Mouse (Mus musculus): ENCODE results near the gene Ccl3.

Ccl3 gene

GRCm38 (mm10) chr11:83649305-83649841 lies at the start of gene Ccl3:
Gene Ccl3, minus strand, starts transcription at chr11:83649355.
- DNase-seq (ENCODE audit: low read depth, low spot score) = peak; percentile 23

GRCm38 (mm10) chr11:83692008-83692407 lies 42.9 kb upstream of the Ccl3 start:
- DNase-seq (ENCODE audit: low read depth, low spot score) = no peak

GRCm38 (mm10) chr11:83689918-83690317 lies 40.8 kb upstream of the Ccl3 start:
- DNase-seq (ENCODE audit: low read depth, low spot score) = no peak

- peak; percentile 8 for DNase-seq (ENCODE audit: low read depth, low spot score)
Observed at GRCm38 (mm10) chr11:83675665-83676064, 26.5 kb upstream of the Ccl3 start.

GRCm38 (mm10) chr11:83671743-83672142 lies 22.6 kb upstream of the Ccl3 start:
- DNase-seq (ENCODE audit: low read depth, low spot score) = peak; percentile 7

GRCm38 (mm10) chr11:83663532-83663931 lies 14.4 kb upstream of the Ccl3 start:
- no peak for DNase-seq (ENCODE audit: low read depth, low spot score)

GRCm38 (mm10) chr11:83662204-83662603 lies 13.0 kb upstream of the Ccl3 start, which contains the start of gene Ccl4:
Gene Ccl4, plus strand, starts transcription at chr11:83662584.
- peak; percentile 19 for DNase-seq (ENCODE audit: low read depth, low spot score)

- DNase-seq (ENCODE audit: low read depth, low spot score) = no peak
Observed at GRCm38 (mm10) chr11:83658797-83659196, 9.6 kb upstream of the Ccl3 start.

GRCm38 (mm10) chr11:83657508-83657907 lies 8.4 kb upstream of the Ccl3 start:
- peak; percentile 11 for DNase-seq (ENCODE audit: low read depth, low spot score)

GRCm38 (mm10) chr11:83654606-83655005 lies 5.5 kb upstream of the Ccl3 start:
- DNase-seq (ENCODE audit: low read depth, low spot score) = no peak

- DNase-seq (ENCODE audit: low read depth, low spot score) = no peak
Observed at GRCm38 (mm10) chr11:83646356-83647149, 2.6 kb downstream of the Ccl3 start.

GRCm38 (mm10) chr11:83645521-83645920 lies 3.6 kb downstream of the Ccl3 start, which contains the start of gene Rpl9-ps1:
Gene Rpl9-ps1, minus strand, starts transcription at chr11:83645621.
- no peak for DNase-seq (ENCODE audit: low read depth, low spot score)

- DNase-seq (ENCODE audit: low read depth, low spot score) = no peak
Observed at GRCm38 (mm10) chr11:83641216-83641615, 7.9 kb downstream of the Ccl3 start.

- peak; percentile 35 for DNase-seq (ENCODE audit: low read depth, low spot score)
Observed at GRCm38 (mm10) chr11:83640141-83640540, 9.0 kb downstream of the Ccl3 start.

GRCm38 (mm10) chr11:83639533-83639932 lies 9.6 kb downstream of the Ccl3 start:
- no peak for DNase-seq (ENCODE audit: low read depth, low spot score)

GRCm38 (mm10) chr11:83638934-83639333 lies 10.2 kb downstream of the Ccl3 start:
- DNase-seq (ENCODE audit: low read depth, low spot score) = no peak

GRCm38 (mm10) chr11:83636742-83637235 lies 12.4 kb downstream of the Ccl3 start:
- no peak for DNase-seq (ENCODE audit: low read depth, low spot score)

- DNase-seq (ENCODE audit: low read depth, low spot score) = no peak
Observed at GRCm38 (mm10) chr11:83634898-83635297, 14.3 kb downstream of the Ccl3 start.

GRCm38 (mm10) chr11:83634425-83634824 lies 14.7 kb downstream of the Ccl3 start:
- peak; percentile 21 for DNase-seq (ENCODE audit: low read depth, low spot score)

- DNase-seq (ENCODE audit: low read depth, low spot score) = no peak
Observed at GRCm38 (mm10) chr11:83632744-83633143, 16.4 kb downstream of the Ccl3 start.

- DNase-seq (ENCODE audit: low read depth, low spot score) = no peak
Observed at GRCm38 (mm10) chr11:83631065-83631464, 18.1 kb downstream of the Ccl3 start.

- DNase-seq (ENCODE audit: low read depth, low spot score) = peak; percentile 11
Observed at GRCm38 (mm10) chr11:83630630-83631029, 18.5 kb downstream of the Ccl3 start.

- no peak for DNase-seq (ENCODE audit: low read depth, low spot score)
Observed at GRCm38 (mm10) chr11:83628808-83629207, 20.3 kb downstream of the Ccl3 start.

Data from brain, adult 2 months (tissue).